Mouse (Mus musculus) lung, postnatal 0 days (tissue): Measurements from ENCODE around the gene Pbld2.

Source experiments
- CTCF ChIP-seq: IDR thresholded peaks from 2 replicates; pipeline ENCODE4 v1.5.1; 2016; ENCODE audit warnings: antibody characterized with exemption, mild to moderate bottlenecking
- EP300 ChIP-seq: IDR thresholded peaks from 2 replicates; pipeline ENCODE4 v1.6.1; 2016; ENCODE audit warnings: antibody characterized with exemption, mild to moderate bottlenecking, control low read depth

- TF ChIP-seq CTCF (peak; percentile 74), EP300 (no peak)
Measured at GRCm38 (mm10) chr10:63024580-63024910, 430 bp downstream of the Pbld2 start.
